Mouse (Mus musculus): ENCODE results near the gene Elk4.
A peak's percentile ranks its signal among the peaks of the same experiment; 100 is the strongest.

GRCm38 (mm10) chr1:132067261-132068255 lies 60.2 kb downstream of the Elk4 start, which contains the start of gene Mfsd4a:
- TF ChIP-seq CTCF (IDR thresholded peaks at IDR 0.05; ENCODE audit: low read depth), result 0 out of 2 replicates have a peak, but pooled peaks have one; percentile 25
- no peak for TF ChIP-seq EP300 (IDR thresholded peaks at IDR 0.05; ENCODE audit: low read depth)

Data from liver, embryonic 14.5 days (tissue).